Mouse (Mus musculus): ENCODE data around the gene Cisd2.

Cisd2 gene

DNA sequence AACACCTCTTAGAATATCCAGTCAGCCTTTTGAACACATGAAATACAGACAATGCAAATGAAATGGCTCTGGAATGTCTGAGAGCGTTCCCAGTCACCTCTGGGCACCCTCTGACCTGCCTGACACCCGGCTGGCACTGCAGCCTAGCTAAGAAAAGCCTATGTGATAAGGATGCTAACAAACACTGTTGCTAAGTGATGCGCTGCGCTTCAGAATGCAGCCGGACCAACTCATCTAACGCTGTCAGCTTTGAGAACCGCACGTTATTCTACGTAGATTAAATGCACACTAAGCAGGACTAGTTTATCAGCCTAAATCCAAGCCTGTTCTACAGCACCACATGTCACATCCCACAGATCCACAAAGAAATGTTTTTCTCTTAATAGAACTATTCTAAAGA, 11.9 kb downstream of the Cisd2 start:
- DNase-seq (ENCODE audit: low read depth, low spot score): no peak

GRCm38 (mm10) chr3:135411056-135411455, 12.7 kb downstream of the Cisd2 start:
- no peak for DNase-seq (ENCODE audit: low read depth, low spot score)

DNA sequence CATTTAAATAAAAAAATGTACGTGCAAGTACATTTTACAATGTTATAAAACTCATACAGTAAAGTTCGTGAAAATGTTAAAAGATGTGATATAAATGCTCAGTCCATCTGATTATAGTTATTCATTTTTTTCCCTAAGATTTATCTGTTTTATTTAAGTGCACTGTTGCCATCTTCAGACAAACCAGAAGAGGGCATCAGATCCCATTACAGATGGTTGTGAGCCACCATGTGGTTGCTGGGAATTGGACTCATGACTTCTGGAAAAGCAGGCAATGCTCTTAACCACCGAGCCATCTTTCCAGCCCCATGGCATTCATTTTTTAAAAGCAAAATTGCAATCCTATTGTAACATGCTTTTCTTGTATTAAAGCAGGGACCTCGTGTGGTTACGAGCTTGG, 14.5 kb downstream of the Cisd2 start:
- no peak for DNase-seq (ENCODE audit: low read depth, low spot score)

DNA sequence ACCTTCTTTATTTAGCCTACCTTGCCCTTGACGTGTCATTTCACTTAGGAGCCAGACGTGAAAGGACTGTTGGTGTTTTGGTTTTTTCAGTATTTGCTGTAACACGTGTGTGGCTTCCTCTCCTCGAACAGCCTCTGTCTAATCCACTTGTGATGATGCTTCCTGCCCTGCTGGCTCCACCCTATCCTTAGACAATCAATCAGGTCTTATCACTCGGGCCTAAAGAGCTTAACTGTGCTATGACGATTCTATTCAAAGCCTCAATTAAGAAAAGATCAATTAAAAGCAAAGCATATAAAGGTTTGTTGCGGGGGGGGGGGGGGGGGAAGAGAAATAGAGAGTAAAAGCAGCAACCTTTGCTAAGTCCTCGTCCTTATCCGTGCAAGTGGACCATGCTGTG, 16.4 kb downstream of the Cisd2 start:
- no peak for DNase-seq (ENCODE audit: low read depth, low spot score)

- peak; percentile 63 for DNase-seq (ENCODE audit: low read depth, low spot score)
Observed at GRCm38 (mm10) chr3:135404599-135404998, 19.1 kb downstream of the Cisd2 start.

GRCm38 (mm10) chr3:135403856-135404255, 19.9 kb downstream of the Cisd2 start:
- peak; percentile 41 for DNase-seq (ENCODE audit: low read depth, low spot score)

GRCm38 (mm10) chr3:135403211-135403610, 20.5 kb downstream of the Cisd2 start:
- no peak for DNase-seq (ENCODE audit: low read depth, low spot score)

- DNase-seq (ENCODE audit: low read depth, low spot score): peak; percentile 95
Observed at GRCm38 (mm10) chr3:135402201-135402658, 21.5 kb downstream of the Cisd2 start.

GRCm38 (mm10) chr3:135397112-135397511, 26.6 kb downstream of the Cisd2 start:
- DNase-seq (ENCODE audit: low read depth, low spot score): no peak

DNA sequence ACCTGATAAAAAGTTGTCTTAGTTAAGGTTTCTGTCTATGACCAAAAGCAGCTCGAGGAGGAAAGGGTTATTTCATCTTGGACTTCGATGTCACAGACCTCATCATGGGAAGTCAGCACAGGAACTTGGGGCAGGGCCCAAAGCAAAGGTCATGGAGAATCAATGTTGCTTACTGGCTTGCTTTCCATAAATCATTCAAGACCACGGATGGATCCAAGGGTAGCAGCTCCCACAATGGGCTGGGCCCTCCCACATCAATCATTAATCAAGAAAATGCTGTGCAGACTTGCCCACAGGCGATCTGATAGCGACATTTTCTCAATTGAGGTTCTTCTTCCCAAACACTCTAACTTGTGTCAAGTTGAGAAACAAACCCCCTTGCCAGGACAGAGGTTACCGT, 27.6 kb downstream of the Cisd2 start:
- no peak for DNase-seq (ENCODE audit: low read depth, low spot score)

- no peak for DNase-seq (ENCODE audit: low read depth, low spot score)
Observed at GRCm38 (mm10) chr3:135395085-135395484, 28.6 kb downstream of the Cisd2 start.

GRCm38 (mm10) chr3:135393186-135393585, 30.5 kb downstream of the Cisd2 start:
- no peak for DNase-seq (ENCODE audit: low read depth, low spot score)

GRCm38 (mm10) chr3:135379868-135380267, 43.9 kb downstream of the Cisd2 start:
- DNase-seq (ENCODE audit: low read depth, low spot score): no peak

GRCm38 (mm10) chr3:135377445-135377844, 46.3 kb downstream of the Cisd2 start:
- DNase-seq (ENCODE audit: low read depth, low spot score): no peak

GRCm38 (mm10) chr3:135375836-135376235, 47.9 kb downstream of the Cisd2 start:
- no peak for DNase-seq (ENCODE audit: low read depth, low spot score)

DNA sequence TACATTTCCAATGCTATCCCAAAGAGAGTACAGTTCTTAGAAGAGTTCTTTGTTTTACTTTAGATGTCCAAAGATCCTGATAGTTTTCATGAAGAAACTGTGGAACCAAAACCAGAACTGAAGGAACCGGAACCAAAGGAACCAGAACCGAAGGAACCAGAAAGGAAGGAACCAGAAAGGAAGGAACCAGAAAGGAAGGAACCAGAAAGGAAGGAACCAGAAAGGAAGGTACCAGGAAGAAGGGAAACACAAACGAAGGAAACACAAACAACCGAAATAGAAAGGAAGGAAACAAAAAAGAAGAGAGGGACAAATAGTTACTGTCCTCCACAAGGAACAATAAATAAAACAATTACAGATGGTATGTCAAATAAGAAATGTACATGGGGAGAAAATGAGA, 66.3 kb downstream of the Cisd2 start:
- DNase-seq (ENCODE audit: low read depth, low spot score): no peak
